Mouse (Mus musculus) erythroblast, adult 5-6 weeks (primary cell): ENCODE measurements at regions not wholly inside any gene's neighbourhood (a gene's known extent, or its start where the extent isn't known, plus 50 kb on each side); places are given as distances from the start of the nearest gene placed in this dataset.

ENCODE experiments used
- ATAC-seq: replicated peaks from 2 replicates; pipeline ENCODE4 v1.8.0; 2016; ENCODE audit warnings: moderate number of reproducible peaks, mild to moderate bottlenecking, moderate TSS enrichment, inconsistent platforms; ENCODE audit not compliant: poor library complexity, low FRiP score, severe bottlenecking

- ATAC-seq = no peak
These were observed 51.0 kb upstream of the Stt3b start for GRCm38 (mm10) chr9:115361191-115361590.

- no peak for ATAC-seq
These were observed 51.7 kb upstream of the Stt3b start for GRCm38 (mm10) chr9:115361881-115362280.

DNA sequence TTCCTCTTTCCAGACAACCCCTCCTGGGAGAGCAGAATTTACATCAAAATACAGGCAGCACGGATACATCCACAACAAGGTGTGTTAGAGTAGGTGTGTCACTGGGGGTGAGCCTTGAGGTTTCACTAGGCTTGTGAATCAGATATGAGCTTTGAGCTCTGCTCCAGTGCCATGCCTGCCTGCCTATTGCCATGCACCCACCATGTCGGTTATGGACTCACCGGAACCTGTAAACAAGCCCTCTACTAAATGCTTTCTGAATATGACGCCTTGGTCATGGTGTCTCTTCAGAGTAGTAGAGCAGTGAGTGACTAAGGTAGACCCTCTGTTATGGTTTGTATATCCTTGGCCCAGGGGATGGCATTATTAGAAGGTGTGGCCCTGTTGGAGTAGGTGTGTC lies 52.3 kb upstream of the Stt3b start:
- ATAC-seq = no peak

- no peak for ATAC-seq
These were observed 55.0 kb upstream of the Stt3b start for GRCm38 (mm10) chr9:115364919-115365861.

GRCm38 (mm10) chr9:115367808-115368207 lies 57.6 kb upstream of the Stt3b start:
- ATAC-seq = no peak

DNA sequence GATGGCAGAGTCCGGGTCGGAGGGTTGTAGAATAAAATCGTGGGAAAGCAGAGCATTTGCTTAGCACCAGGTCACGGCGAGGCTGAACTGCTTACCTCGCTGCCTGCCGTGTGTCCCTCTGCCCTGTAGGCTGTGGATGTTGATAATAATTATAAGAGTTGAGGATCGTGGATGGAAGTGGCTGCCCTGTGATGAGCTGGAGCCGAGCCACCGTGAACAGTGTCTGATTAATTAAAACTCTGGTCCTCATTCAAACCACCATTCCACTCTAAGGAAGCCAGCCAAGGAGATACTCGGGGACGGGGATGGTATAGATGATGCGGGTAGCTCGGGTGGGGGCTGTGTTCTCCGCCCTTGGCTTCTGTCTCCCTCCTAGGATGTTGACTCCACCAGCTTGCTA lies 70.1 kb upstream of the Stt3b start:
- no peak for ATAC-seq

GRCm38 (mm10) chr9:115382824-115383475 lies 72.7 kb upstream of the Stt3b start:
- ATAC-seq = no peak

DNA sequence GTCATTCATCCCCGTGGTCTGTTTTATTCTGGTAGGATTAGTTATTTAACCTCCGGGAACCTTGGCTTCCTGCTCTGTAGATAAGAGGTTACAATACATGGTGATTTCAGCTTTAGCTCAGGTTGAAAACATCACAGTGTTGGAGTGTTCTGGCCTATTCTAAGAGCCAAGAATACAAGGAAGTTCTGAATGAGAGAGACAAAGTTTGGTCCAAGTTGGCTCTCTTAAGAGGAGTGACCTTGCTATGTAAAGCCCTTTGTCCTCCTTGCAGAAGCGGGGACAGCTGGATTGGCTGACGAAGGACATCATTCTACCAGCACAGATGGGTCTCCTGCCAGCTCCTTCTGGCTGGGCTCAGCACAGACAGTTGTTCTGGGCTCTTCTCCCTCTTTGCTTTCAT lies 73.7 kb upstream of the Stt3b start:
- ATAC-seq = no peak

GRCm38 (mm10) chr9:115384345-115384744 lies 74.1 kb upstream of the Stt3b start:
- ATAC-seq = no peak

GRCm38 (mm10) chr9:115387471-115388360 lies 77.5 kb upstream of the Stt3b start:
- no peak for ATAC-seq

GRCm38 (mm10) chr9:115388361-115388759 lies 78.1 kb upstream of the Stt3b start:
- no peak for ATAC-seq

- ATAC-seq = no peak
These were observed 78.9 kb upstream of the Stt3b start for GRCm38 (mm10) chr9:115389082-115389481.

GRCm38 (mm10) chr9:115390880-115391281 lies 80.7 kb upstream of the Stt3b start:
- ATAC-seq = no peak

- no peak for ATAC-seq
These were observed 85.3 kb upstream of the Stt3b start for GRCm38 (mm10) chr9:115395511-115395910.

- ATAC-seq = no peak
These were observed 90.2 kb upstream of the Stt3b start for GRCm38 (mm10) chr9:115400461-115400860.

- ATAC-seq = no peak
These were observed 91.4 kb upstream of the Stt3b start for GRCm38 (mm10) chr9:115401405-115402151.

DNA sequence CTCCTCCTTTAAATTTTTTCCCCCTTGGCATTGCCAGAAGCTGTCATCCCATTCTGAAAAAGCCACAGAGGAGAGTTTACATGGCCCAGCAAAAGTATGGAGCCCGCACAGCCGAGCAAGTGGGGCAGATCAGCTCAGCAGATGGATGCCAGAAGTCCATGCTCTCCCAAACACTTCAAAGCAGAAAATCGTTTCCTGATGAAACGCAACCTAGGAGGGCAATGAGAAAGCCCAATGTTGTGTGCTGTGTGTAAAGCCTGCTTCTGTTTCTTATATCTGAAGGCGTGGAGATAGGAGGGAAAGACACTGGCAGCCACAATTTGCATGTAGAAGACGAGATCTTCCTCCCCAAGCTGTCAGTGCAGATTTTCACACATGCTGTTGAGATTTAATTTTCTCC lies 92.4 kb upstream of the Stt3b start:
- ATAC-seq = no peak

DNA sequence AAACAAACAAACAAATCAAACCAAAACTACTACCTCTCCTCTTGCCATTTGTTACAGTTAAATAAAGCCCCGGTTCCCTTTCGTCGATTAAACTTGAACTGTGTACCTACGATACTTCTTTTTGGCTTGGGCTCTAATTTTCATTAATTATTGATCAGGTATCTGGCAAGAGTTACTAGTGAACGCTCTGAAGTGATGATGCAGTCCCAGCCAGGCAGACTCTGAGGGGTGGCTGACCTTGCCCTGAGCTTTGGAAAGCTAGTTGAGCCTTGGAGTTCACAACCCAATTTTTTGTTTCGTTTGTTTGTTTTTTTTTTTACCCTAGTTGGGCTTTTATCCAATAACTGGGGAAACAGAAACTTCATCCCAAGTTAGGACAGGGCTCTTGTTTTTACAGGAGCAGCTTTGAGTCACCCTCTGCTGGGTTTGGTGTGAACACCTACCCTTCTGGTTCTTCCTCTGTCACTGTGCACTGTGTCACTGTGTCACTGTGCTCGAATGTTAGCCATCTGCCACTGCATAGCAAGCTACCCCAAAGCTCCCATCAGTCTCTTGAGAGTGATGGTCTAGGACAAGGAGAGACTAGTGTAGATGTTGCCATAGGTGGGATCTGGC lies 93.2 kb upstream of the Stt3b start:
- no peak for ATAC-seq

DNA sequence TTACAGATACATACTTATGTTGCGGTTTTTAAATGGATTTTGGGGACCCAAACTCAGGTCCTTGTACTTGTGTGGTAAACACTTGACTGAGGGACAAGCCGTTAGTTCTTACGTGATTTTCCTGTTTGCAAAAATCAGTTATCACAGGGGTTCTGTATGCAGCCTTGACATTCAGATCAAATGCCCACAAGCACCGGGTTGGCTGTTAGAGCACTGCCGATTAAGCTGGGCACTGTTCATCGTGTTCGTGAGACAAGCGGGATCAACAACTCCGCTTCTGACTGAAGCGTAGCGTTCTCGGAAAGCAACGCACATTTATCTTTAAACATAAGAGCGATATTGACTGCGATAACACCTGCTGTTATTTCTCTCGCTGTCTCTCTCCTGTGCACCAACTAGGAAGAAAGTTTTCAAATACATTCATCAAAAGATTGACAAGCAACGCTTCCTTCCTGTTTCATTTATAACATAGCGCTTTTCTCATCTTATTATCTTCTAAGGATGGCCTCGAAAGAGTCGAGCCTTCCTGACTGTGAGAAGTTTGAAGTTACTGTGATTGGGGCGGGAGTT lies 97.8 kb upstream of the Stt3b start:
- no peak for ATAC-seq
